Mouse (Mus musculus) liver, embryonic 11.5 days (tissue): Measurements from ENCODE around the gene Rab4b. TPM values are rescaled to one million over a fixed set of nuclear protein-coding genes. Genes with fewer than 3 reads are reported as not detected.

Source experiments
- ATAC-seq: fragments of 200-750 bp; cut with Nextera tagmentation; replicated peaks from 2 replicates; pipeline ENCODE4 v1.8.0; 2017; ENCODE audit warnings: moderate number of reproducible peaks, mild to moderate bottlenecking, moderate TSS enrichment, moderate library complexity; ENCODE audit not compliant: low FRiP score
- DNase-seq: peaks from one replicate; pipeline ENCODE4 v3.0.0-alpha.2; 2017; ENCODE audit warnings: low spot score
- H3K27ac ChIP-seq: fragments of 300-500 bp; sonication (generic); 2 replicates; pipeline ENCODE4 v1.5.1; 2014; ENCODE audit warnings: mild to moderate bottlenecking, low read depth, low read length, control low read depth
- H3K27me3 ChIP-seq: fragments of 300-500 bp; sonication (generic); replicated peaks from 2 replicates; pipeline ENCODE4 v1.6.1; 2014; ENCODE audit warnings: low read length, mixed read lengths; ENCODE audit not compliant: control insufficient read depth, insufficient read depth
- H3K36me3 ChIP-seq: fragments of 300-500 bp; sonication (generic); 2 replicates; pipeline ENCODE4 v1.6.1; 2014; ENCODE audit warnings: mild to moderate bottlenecking, low read length, moderate library complexity, mixed read lengths; ENCODE audit not compliant: control insufficient read depth, insufficient read depth
- H3K4me1 ChIP-seq: fragments of 300-500 bp; sonication (generic); replicated peaks from 2 replicates; pipeline ENCODE4 v1.6.1; 2014; ENCODE audit warnings: low read length, mixed read lengths; ENCODE audit not compliant: control insufficient read depth, insufficient read depth
- H3K4me2 ChIP-seq: fragments of 300-500 bp; sonication (generic); 2 replicates; pipeline ENCODE4 v1.6.1; 2014; ENCODE audit warnings: mild to moderate bottlenecking, control low read depth, moderate library complexity
- H3K4me3 ChIP-seq: fragments of 300-500 bp; sonication (generic); 2 replicates; pipeline ENCODE4 v1.5.1; 2014; ENCODE audit warnings: low read depth, low read length, control low read depth
- H3K9ac ChIP-seq: fragments of 300-500 bp; sonication (generic); 2 replicates; pipeline ENCODE4 v1.6.1; 2014; ENCODE audit warnings: low read depth, low read length, control low read depth
- H3K9me3 ChIP-seq: fragments of 300-500 bp; sonication (generic); 2 replicates; pipeline ENCODE4 v1.6.1; 2016; ENCODE audit warnings: low read length, inconsistent platforms, mixed read lengths; ENCODE audit not compliant: control insufficient read depth
- WGBS: fragments of 180-500 bp; shearing (Covaris S2); extraction: QIAGEN DNeasy Blood & Tissue Kit; methylation state at CpG from one replicate; pipeline ENCODE4 v1.1.7; 2014; 5-methylcytosine and 5-hydroxymethylcytosine counted together
- polyA plus RNA-seq: library from polyadenylated mRNA; unstranded; fragments of >200 nt; fragmentation: Nextera tagmentation; extraction: Ambion mirVana; gene quantifications from 2 replicates; pipeline ENCODE4 v1.2.1, GENCODE M21; 2014

Rab4b gene
- polyA plus RNA-seq, 1 experiment from 2014 or later, result 44.8 TPM

DNA sequence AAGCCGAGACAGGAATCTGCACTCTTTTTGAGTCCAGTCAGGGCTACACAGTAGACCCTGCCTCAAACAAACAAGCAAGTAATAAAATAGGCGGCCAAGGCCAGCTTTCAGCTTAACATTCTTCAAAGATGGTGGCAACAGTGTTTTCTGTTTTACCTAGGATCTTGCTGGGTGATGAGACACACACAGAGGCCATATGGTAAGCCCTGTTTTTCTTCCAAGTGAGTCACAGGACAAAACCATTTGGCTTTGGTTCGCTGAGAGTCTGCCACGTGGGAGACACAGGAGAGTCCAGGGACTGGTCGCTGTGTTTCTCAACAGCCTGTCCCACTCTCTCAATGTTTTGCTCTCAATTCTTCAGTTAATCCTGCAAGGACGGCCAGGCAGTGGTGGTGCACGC, 39.9 kb upstream of the Rab4b start:
- WGBS, result 83% methylated on average over 7 of the region's 7 CpGs
- H3K4me3 ChIP-seq, result no peak overlapping the region
- no peaks in the 10 kb centered on the region for H3K9me3 ChIP-seq
- no peak overlapping the region for H3K4me2 ChIP-seq
- no peaks in the 10 kb centered on the region for H3K27me3 ChIP-seq
- no peak overlapping the region for H3K27ac ChIP-seq
- peaks cover 19% of the 10 kb centered on the region for H3K4me1 ChIP-seq
- H3K36me3 ChIP-seq, result peaks cover 3% of the 10 kb centered on the region; the same call in 1 of the 2 replicates
- DNase-seq (no peak), ATAC-seq (no peak)
- H3K9ac ChIP-seq, result no peak overlapping the region

DNA sequence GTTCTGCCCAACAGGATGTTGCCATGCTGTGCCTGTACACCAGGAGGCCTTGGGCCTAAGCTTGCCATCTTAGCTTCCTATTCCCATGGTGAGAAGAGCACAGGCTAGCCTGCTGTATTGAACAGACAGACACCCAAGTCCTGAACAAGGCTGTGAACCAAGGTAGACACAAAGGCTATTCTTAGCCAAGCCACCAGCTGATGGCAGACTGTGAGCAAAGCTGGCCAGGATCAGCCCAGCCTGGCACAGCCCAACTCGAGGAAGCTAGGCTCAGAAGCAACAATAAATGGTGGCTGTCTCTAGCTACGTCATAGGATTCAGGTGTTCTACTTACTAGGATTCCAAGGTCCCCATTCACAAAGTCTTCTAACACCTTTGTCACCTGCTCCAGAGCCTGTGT, 33.9 kb upstream of the Rab4b start:
- WGBS, result 83% methylated on average over 2 of the region's 2 CpGs
- ATAC-seq, result no peak
- Histone ChIP-seq H3K36me3 (peaks cover 16% of the 10 kb centered on the region; the same call in 1 of the 2 replicates), H3K4me1 (no peaks in the 10 kb centered on the region), H3K4me3 (no peak overlapping the region), H3K9me3 (no peaks in the 10 kb centered on the region), H3K27me3 (no peaks in the 10 kb centered on the region), H3K27ac (no peak overlapping the region), H3K4me2 (no peak overlapping the region), H3K9ac (no peak overlapping the region)
- DNase-seq, result no peak

GRCm38 (mm10) chr7:27203730-27204449, 25.2 kb upstream of the Rab4b start:
- no peak overlapping the region for H3K4me3 ChIP-seq
- H3K9ac ChIP-seq, result no peak overlapping the region
- H3K4me2 ChIP-seq, result no peak overlapping the region
- no peak for ATAC-seq
- 94% methylated on average over 8 of the region's 8 CpGs for WGBS
- H3K9me3 ChIP-seq, result no peaks in the 10 kb centered on the region
- no peaks in the 10 kb centered on the region for H3K4me1 ChIP-seq
- H3K27ac ChIP-seq, result no peak overlapping the region
- 0 out of 2 replicates have a peak, but pooled peaks cover 4% of the 10 kb centered on the region for H3K36me3 ChIP-seq
- H3K27me3 ChIP-seq, result no peaks in the 10 kb centered on the region
- DNase-seq, result no peak

DNA sequence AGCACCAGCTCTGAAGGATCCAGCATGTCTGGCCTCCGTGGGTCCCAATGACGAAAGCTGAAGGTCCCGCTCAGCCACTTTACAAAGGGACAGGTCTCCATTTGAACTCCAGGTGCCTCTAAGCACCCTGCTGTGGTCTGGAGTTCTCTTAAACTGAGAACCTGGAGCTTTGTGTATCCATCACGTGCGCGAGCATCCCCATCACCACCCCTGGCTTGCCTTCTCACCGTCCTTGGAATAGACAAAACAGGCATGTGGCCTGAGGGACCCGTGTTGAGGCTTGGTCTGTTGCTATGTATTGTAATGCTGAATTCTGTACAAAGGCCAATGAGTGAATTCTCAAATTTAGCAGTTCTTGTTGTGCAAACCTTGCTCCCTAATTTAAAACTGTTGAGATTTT, 20.1 kb upstream of the Rab4b start:
- Histone ChIP-seq H3K27ac (no peak overlapping the region), H3K9me3 (no peaks in the 10 kb centered on the region), H3K9ac (no peak overlapping the region), H3K27me3 (no peaks in the 10 kb centered on the region), H3K4me3 (no peak overlapping the region), H3K36me3 (peaks cover 8% of the 10 kb centered on the region; the same call in 1 of the 2 replicates), H3K4me2 (no peak overlapping the region), H3K4me1 (peaks cover 19% of the 10 kb centered on the region)
- DNase-seq, result no peak
- 96% methylated on average over 8 of the region's 8 CpGs for WGBS
- ATAC-seq, result no peak

GRCm38 (mm10) chr7:27198355-27198754, 19.7 kb upstream of the Rab4b start:
- no peak overlapping the region for H3K27ac ChIP-seq
- H3K27me3 ChIP-seq, result no peaks in the 10 kb centered on the region
- no peak overlapping the region for H3K4me3 ChIP-seq
- DNase-seq (no peak), ATAC-seq (no peak)
- no peak overlapping the region for H3K4me2 ChIP-seq
- no peaks in the 10 kb centered on the region for H3K9me3 ChIP-seq
- peaks cover 9% of the 10 kb centered on the region; the same call in 1 of the 2 replicates for H3K36me3 ChIP-seq
- H3K9ac ChIP-seq, result no peak overlapping the region
- peaks cover 19% of the 10 kb centered on the region for H3K4me1 ChIP-seq

DNA sequence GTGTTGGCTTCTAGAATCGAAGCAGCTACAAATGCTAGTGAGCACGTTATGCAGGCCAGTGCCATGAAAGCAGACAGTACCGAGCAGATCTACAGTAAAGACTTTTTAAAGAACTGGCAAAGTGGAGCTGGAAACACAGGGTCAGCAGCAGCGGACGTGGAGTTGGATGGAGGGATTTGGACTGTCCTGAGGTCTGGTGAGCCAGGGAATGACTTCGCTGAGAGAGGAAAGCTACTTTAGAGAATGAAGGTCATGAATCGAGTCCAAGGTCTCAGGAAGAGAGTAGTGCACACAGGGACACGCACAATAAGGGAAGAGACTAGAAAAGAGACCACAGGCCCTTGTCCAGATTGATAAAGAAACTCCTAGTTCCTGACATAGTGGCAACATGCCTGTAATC, 18.9 kb upstream of the Rab4b start:
- H3K27me3 ChIP-seq, result no peaks in the 10 kb centered on the region
- ATAC-seq, result no peak
- H3K9me3 ChIP-seq, result no peaks in the 10 kb centered on the region
- DNase-seq, result no peak
- H3K27ac ChIP-seq, result no peak overlapping the region; the same call in 1 of the 2 replicates
- no peak overlapping the region for H3K4me3 ChIP-seq
- H3K9ac ChIP-seq, result no peak overlapping the region; the same call in 1 of the 2 replicates
- peaks cover 14% of the 10 kb centered on the region for H3K36me3 ChIP-seq
- H3K4me2 ChIP-seq, result no peak overlapping the region
- H3K4me1 ChIP-seq, result peaks cover 19% of the 10 kb centered on the region
- WGBS, result 92% methylated on average over 8 of the region's 8 CpGs

GRCm38 (mm10) chr7:27197136-27197535, 18.4 kb upstream of the Rab4b start:
- Histone ChIP-seq H3K36me3 (peaks cover 19% of the 10 kb centered on the region), H3K9me3 (no peaks in the 10 kb centered on the region), H3K4me2 (no peak overlapping the region), H3K27me3 (no peaks in the 10 kb centered on the region), H3K27ac (no peak overlapping the region), H3K4me1 (peaks cover 19% of the 10 kb centered on the region), H3K9ac (no peak overlapping the region; the same call in 1 of the 2 replicates), H3K4me3 (0 out of 2 replicates have a peak overlapping the region, but pooled peaks have one; percentile 78)
- DNase-seq (no peak), ATAC-seq (no peak)
- WGBS, result 81% methylated on average over 3 of the region's 3 CpGs

- peak within 1 kb of the TSS; percentile 78 for H3K4me3 ChIP-seq
- peaks cover 19% of the 10 kb centered on the region for H3K4me1 ChIP-seq
- DNase-seq (peak; percentile 92), ATAC-seq (peak; percentile 98)
- H3K27me3 ChIP-seq, result no peaks in the 10 kb centered on the region
- H3K4me2 ChIP-seq, result peak within 1 kb of the TSS; percentile 89
- WGBS, result under 1% methylated on average over 64 of the region's 64 CpGs
- H3K36me3 ChIP-seq, result peaks cover 31% of the 10 kb centered on the region
- no peaks in the 10 kb centered on the region for H3K9me3 ChIP-seq
- H3K9ac ChIP-seq, result peak within 1 kb of the TSS; percentile 91
- peak within 1 kb of the TSS; percentile 99 for H3K27ac ChIP-seq
Measured at GRCm38 (mm10) chr7:27195681-27196611, 17.2 kb upstream of the Rab4b start, which contains the start of the genes BC024978 and Snrpa. Gene BC024978 (plus strand): TSS chr7:27195781. Gene Snrpa (minus strand): TSS chr7:27196271.
